Mouse (Mus musculus) MEL (cell line): ENCODE data around the gene Wdr48. TPM values are rescaled to one million over a fixed set of nuclear protein-coding genes. Genes with fewer than 3 reads are reported as not detected.

ENCODE experiments used
- DNase-seq: peaks from one replicate; pipeline ENCODE4 v3.0.0; 2011; ENCODE audit warnings: low read depth, low spot score
- H3K27ac ChIP-seq: 2 replicates; pipeline ENCODE4 v1.5.1; 2012; ENCODE audit warnings: low read depth, mild to moderate bottlenecking, control low read depth, low read length, moderate library complexity; ENCODE audit not compliant: control insufficient read depth
- H3K27me3 ChIP-seq, 2 experiments: fragments of 150-350 bp in 1 of 2; sonication (generic) in 1 of 2; 2 replicates each; pipeline ENCODE4 v1.6.1; 2012; ENCODE audit warnings: low read length in 2 of 2, mild to moderate bottlenecking in 2 of 2, improper control_type of control experiment in 1 of 2, moderate library complexity in 1 of 2; ENCODE audit not compliant: insufficient read depth in 2 of 2, control insufficient read depth in 1 of 2
- H3K36me3 ChIP-seq, 2 experiments: 2 replicates each; pipeline ENCODE4 v1.6.1; 2012 to 2014; ENCODE audit warnings: low read length in 2 of 2, improper control_type of control experiment in 1 of 2, inconsistent platforms in 1 of 2, mild to moderate bottlenecking in 1 of 2; ENCODE audit not compliant: insufficient read depth in 2 of 2, control insufficient read depth in 1 of 2
- H3K4me1 ChIP-seq, 2 experiments: fragments of 150-350 bp in 1 of 2; sonication (generic) in 1 of 2; 2 replicates each; pipeline ENCODE4 v1.6.1; 2012; ENCODE audit warnings: low read length in 2 of 2, improper control_type of control experiment in 1 of 2, mild to moderate bottlenecking in 1 of 2; ENCODE audit not compliant: insufficient read depth in 2 of 2, control insufficient read depth in 1 of 2
- H3K4me3 ChIP-seq, 2 experiments: fragments of 150-350 bp in 1 of 2; sonication (generic) in 1 of 2; 2 replicates each; pipeline ENCODE4 v1.5.1; 2012; ENCODE audit warnings: low read depth in 2 of 2, low read length in 2 of 2, mild to moderate bottlenecking in 2 of 2, moderate library complexity in 2 of 2, control low read depth in 1 of 2, improper control_type of control experiment in 1 of 2; ENCODE audit not compliant: control insufficient read depth in 1 of 2, insufficient read depth in 1 of 2
- H3K79me2 ChIP-seq: 2 replicates; pipeline ENCODE4 v1.6.1; 2012; ENCODE audit warnings: mild to moderate bottlenecking, low read length, moderate library complexity; ENCODE audit not compliant: control insufficient read depth, poor library complexity, insufficient read depth
- H3K9ac ChIP-seq: 2 replicates; pipeline ENCODE4 v1.6.1; 2012; ENCODE audit warnings: low read depth, mild to moderate bottlenecking, control low read depth, low read length, moderate library complexity; ENCODE audit not compliant: control insufficient read depth, poor library complexity, severe bottlenecking
- H3K9me3 ChIP-seq: fragments of 150-350 bp; sonication (generic); replicated peaks from 2 replicates; pipeline ENCODE4 v1.6.1; 2012; ENCODE audit warnings: mild to moderate bottlenecking, low read length, improper control_type of control experiment, moderate library complexity; ENCODE audit not compliant: insufficient read depth
- CHD1 ChIP-seq: IDR thresholded peaks from 2 replicates; pipeline ENCODE4 v1.6.1; 2012; ENCODE audit warnings: low read depth, mild to moderate bottlenecking, inconsistent platforms, low read length, improper control_type of control experiment
- CTCF ChIP-seq, 3 experiments: IDR thresholded peaks in 2 of 3; conservative IDR thresholded peaks in 1 of 3; 2 replicates each; pipeline ENCODE4 v1.5.1; 2011 to 2012; ENCODE audit warnings: low read length in 3 of 3, low read depth in 2 of 3, mild to moderate bottlenecking in 2 of 3, improper control_type of control experiment in 1 of 3, inconsistent platforms in 1 of 3, mixed read lengths in 1 of 3, moderate library complexity in 1 of 3; ENCODE audit not compliant: control insufficient read depth in 1 of 3, insufficient read depth in 1 of 3, poor library complexity in 1 of 3, severe bottlenecking in 1 of 3
- E2F4 ChIP-seq: IDR thresholded peaks from 2 replicates; pipeline ENCODE4 v1.6.1; 2011; ENCODE audit warnings: low read depth, low read length, improper control_type of control experiment, borderline replicate concordance
- ELF1 ChIP-seq: IDR thresholded peaks from 2 replicates; pipeline ENCODE4 v1.6.1; 2014; ENCODE audit warnings: low read depth, mild to moderate bottlenecking, inconsistent platforms, low read length, improper control_type of control experiment, moderate library complexity
- EP300 ChIP-seq, 2 experiments: IDR thresholded peaks; 2 replicates each; pipeline ENCODE4 v1.6.1; 2011; ENCODE audit warnings: improper control_type of control experiment in 2 of 2, low read length in 2 of 2, low read depth in 1 of 2, mild to moderate bottlenecking in 1 of 2
- ETS1 ChIP-seq: IDR thresholded peaks from 2 replicates; pipeline ENCODE4 v1.6.1; 2012; ENCODE audit warnings: low read depth, mild to moderate bottlenecking, inconsistent platforms, low read length, improper control_type of control experiment, moderate library complexity
- JUND ChIP-seq: IDR thresholded peaks from 2 replicates; pipeline ENCODE4 v1.6.1; 2011; ENCODE audit warnings: low read depth, mild to moderate bottlenecking, improper control_type of control experiment, low read length
- MAX ChIP-seq: IDR thresholded peaks from 2 replicates; pipeline ENCODE4 v1.6.1; 2011; ENCODE audit warnings: low read length, improper control_type of control experiment
- MAZ ChIP-seq: IDR thresholded peaks from 2 replicates; pipeline ENCODE4 v1.6.1; 2012; ENCODE audit warnings: low read depth, mild to moderate bottlenecking, inconsistent platforms, low read length, improper control_type of control experiment
- MXI1 ChIP-seq: IDR thresholded peaks from 2 replicates; pipeline ENCODE4 v1.6.1; 2011; ENCODE audit warnings: mild to moderate bottlenecking, low read depth, low read length, improper control_type of control experiment
- MYB ChIP-seq: IDR thresholded peaks from 2 replicates; pipeline ENCODE4 v1.6.1; 2011; ENCODE audit warnings: mild to moderate bottlenecking, low read depth, low read length, improper control_type of control experiment
- MYC ChIP-seq: IDR thresholded peaks from 2 replicates; pipeline ENCODE4 v1.6.1; 2011; ENCODE audit warnings: low read depth, mild to moderate bottlenecking, low read length, improper control_type of control experiment, moderate library complexity
- NRF1 ChIP-seq: IDR thresholded peaks from 2 replicates; pipeline ENCODE4 v1.6.1; 2014; ENCODE audit warnings: low read depth, mild to moderate bottlenecking, inconsistent platforms, low read length, improper control_type of control experiment, moderate library complexity; ENCODE audit not compliant: poor library complexity, insufficient read depth, severe bottlenecking
- POLR2A ChIP-seq, 2 experiments: IDR thresholded peaks; 2 replicates each; pipeline ENCODE4 v1.6.1; 2011 to 2012; ENCODE audit warnings: low read length in 2 of 2, mild to moderate bottlenecking in 2 of 2, control low read depth in 1 of 2, improper control_type of control experiment in 1 of 2, low read depth in 1 of 2, moderate library complexity in 1 of 2; ENCODE audit not compliant: control insufficient read depth in 1 of 2, insufficient read depth in 1 of 2, poor library complexity in 1 of 2
- POLR2AphosphoS2 ChIP-seq: IDR thresholded peaks from 2 replicates; pipeline ENCODE4 v1.6.1; 2011; ENCODE audit warnings: low read length, improper control_type of control experiment
- POLR2AphosphoS5 ChIP-seq: IDR thresholded peaks from 2 replicates; pipeline ENCODE4 v1.6.1; 2012; ENCODE audit warnings: low read depth, borderline replicate concordance, mild to moderate bottlenecking, inconsistent platforms, low read length, moderate library complexity, mixed read lengths
- RAD21 ChIP-seq: IDR thresholded peaks from 2 replicates; pipeline ENCODE4 v1.6.1; 2011; ENCODE audit warnings: mild to moderate bottlenecking, low read depth, low read length, improper control_type of control experiment
- SIN3A ChIP-seq: IDR thresholded peaks from 2 replicates; pipeline ENCODE4 v1.6.1; 2012; ENCODE audit warnings: low read length, improper control_type of control experiment, inconsistent platforms
- SMC3 ChIP-seq: IDR thresholded peaks from 2 replicates; pipeline ENCODE4 v1.6.1; 2011; ENCODE audit warnings: low read depth, low read length, improper control_type of control experiment
- TAL1 ChIP-seq: IDR thresholded peaks from 2 replicates; pipeline ENCODE4 v1.6.1; 2012; ENCODE audit warnings: mild to moderate bottlenecking, inconsistent platforms, low read length, moderate library complexity, mixed read lengths
- TCF12 ChIP-seq: IDR thresholded peaks from 2 replicates; pipeline ENCODE4 v1.6.1; 2014; ENCODE audit warnings: low read depth, mild to moderate bottlenecking, inconsistent platforms, low read length, improper control_type of control experiment, moderate library complexity
- UBTF ChIP-seq: IDR thresholded peaks from 2 replicates; pipeline ENCODE4 v1.6.1; 2012; ENCODE audit warnings: low read depth, mild to moderate bottlenecking, inconsistent platforms, low read length, improper control_type of control experiment, moderate library complexity, borderline replicate concordance; ENCODE audit not compliant: insufficient read depth
- USF1 ChIP-seq: IDR thresholded peaks from 2 replicates; pipeline ENCODE4 v1.6.1; 2014; ENCODE audit warnings: low read depth, mild to moderate bottlenecking, inconsistent platforms, low read length, improper control_type of control experiment, moderate library complexity
- USF2 ChIP-seq, 2 experiments: IDR thresholded peaks; 2 replicates each; pipeline ENCODE4 v1.6.1; 2011 to 2012; ENCODE audit warnings: improper control_type of control experiment in 2 of 2, low read length in 2 of 2, borderline replicate concordance in 1 of 2, inconsistent platforms in 1 of 2, low read depth in 1 of 2, mild to moderate bottlenecking in 1 of 2; ENCODE audit not compliant: insufficient read depth in 1 of 2
- ZC3H11A ChIP-seq: IDR thresholded peaks from 2 replicates; pipeline ENCODE4 v1.6.1; 2012; ENCODE audit warnings: low read depth, mild to moderate bottlenecking, inconsistent platforms, low read length, improper control_type of control experiment
- ZKSCAN1 ChIP-seq: IDR thresholded peaks from 2 replicates; pipeline ENCODE4 v1.6.1; 2012; ENCODE audit warnings: low read depth, mild to moderate bottlenecking, inconsistent platforms, low read length, improper control_type of control experiment, moderate library complexity
- ZNF384 ChIP-seq: IDR thresholded peaks from 2 replicates; pipeline ENCODE4 v1.6.1; 2012; ENCODE audit warnings: low read depth, mild to moderate bottlenecking, inconsistent platforms, low read length, improper control_type of control experiment
- polyA plus RNA-seq, 2 experiments: library from polyadenylated mRNA; stranded (reverse) in 1 of 2; unstranded in 1 of 2; fragments of >175 nt in 1 of 2; fragments of >200 nt in 1 of 2; gene quantifications; 2 replicates each; pipeline versions ENCODE4 v1.2.1 to v1.2.4; 2012; ENCODE audit warnings: low replicate concordance in 2 of 2, low read depth in 1 of 2; ENCODE audit not compliant: insufficient read length in 2 of 2, insufficient read depth in 1 of 2, missing spikeins in 1 of 2
- total RNA-seq: library from RNA; depleted of rRNA; stranded (reverse); fragments of 300-350 nt; gene quantifications from 2 replicates; pipeline ENCODE4 v1.2.3, GENCODE M21; 2012

Wdr48 gene
- total and polyA plus RNA-seq, 3 experiments, result 31.0 to 40.5 TPM; not detected in 1

DNA sequence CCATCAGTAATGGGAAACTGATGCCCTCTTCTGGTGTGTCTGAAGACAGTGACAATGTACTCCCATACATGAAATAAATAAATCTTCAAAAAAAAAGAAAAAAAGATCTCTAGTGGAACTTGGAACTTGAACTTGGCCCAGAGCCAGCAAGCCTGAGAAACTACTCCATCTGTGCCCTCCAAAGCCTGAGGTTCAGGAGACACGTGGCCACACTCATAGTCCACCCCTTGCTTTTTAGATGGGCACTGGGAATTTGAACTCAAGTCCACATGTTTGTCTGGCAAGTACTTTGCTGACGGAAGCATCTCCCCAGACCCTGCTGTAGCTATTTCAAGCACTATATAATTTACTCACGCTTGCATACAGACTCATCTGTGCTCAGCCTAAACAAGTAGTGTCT, 70.5 kb downstream of the Wdr48 start:
- TF ChIP-seq JUND, result no peak
- no peak for TF ChIP-seq NRF1
- no peak for TF ChIP-seq ETS1
- no peak for TF ChIP-seq UBTF
- no peak for TF ChIP-seq SMC3
- TF ChIP-seq MYC, result no peak
- no peak for TF ChIP-seq MXI1
- no peak for TF ChIP-seq USF2 (IDR thresholded peaks at IDR 0.05; ENCODE audit: borderline replicate concordance in 1 of 2, insufficient read depth in 1 of 2, low read depth in 1 of 2, low read length in 2 of 2)
- TF ChIP-seq MYB, result no peak
- no peak for TF ChIP-seq RAD21
- no peak for TF ChIP-seq TAL1
- TF ChIP-seq, all 39 proteins: peak for 0
- Histone ChIP-seq H3K9ac (no peak overlapping the region), H3K9me3 (no peaks in the 10 kb centered on the region), H3K27me3 (no peaks in the 10 kb centered on the region), H3K36me3 (no peaks in the 10 kb centered on the region; a peak in 1 of 4 replicates), H3K4me3 (no peak overlapping the region), H3K27ac (no peak overlapping the region), H3K79me2 (no peaks in the 10 kb centered on the region), H3K4me1 (peaks cover 8 to 14% of the 10 kb centered on the region in 2 experiments; a peak in 3 of 4 replicates)
- no peak for DNase-seq

DNA sequence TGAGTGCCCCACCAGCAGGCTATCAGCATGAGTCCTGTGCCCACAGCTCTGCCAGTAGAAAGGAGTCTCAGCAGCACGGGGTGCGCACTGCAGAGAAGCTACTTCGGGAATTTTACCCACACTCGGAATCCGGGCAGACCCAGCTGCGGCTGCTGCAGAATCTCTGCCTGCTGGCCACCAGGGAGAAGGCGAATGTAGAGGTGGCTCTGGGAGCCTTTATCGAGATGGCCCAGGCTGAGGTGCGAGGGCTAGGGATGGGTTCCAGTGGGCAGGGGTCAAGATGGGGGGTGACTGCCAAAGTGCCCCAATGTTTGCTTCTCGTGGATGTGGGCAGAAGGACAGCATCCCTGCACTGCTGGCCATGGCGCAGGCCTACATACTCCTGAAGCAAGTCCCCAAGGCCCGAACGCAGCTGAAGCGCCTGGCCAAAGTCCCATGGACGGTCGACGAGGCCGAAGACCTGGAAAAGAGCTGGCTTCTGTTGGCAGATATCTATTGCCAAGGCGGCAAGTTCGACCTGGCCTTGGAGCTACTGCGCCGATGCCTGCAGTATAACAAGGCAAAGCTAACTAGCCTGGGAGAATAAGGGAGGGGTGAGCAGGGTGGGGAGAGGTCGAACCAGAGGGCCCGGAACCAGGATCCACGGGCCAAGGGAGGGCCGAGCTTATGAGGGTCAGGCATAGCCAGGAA, 71.7 kb downstream of the Wdr48 start:
- Histone ChIP-seq H3K27ac (no peak overlapping the region), H3K79me2 (no peaks in the 10 kb centered on the region), H3K9ac (no peak overlapping the region), H3K36me3 (no peaks in the 10 kb centered on the region; a peak in 1 of 4 replicates), H3K4me1 (peaks cover 8 to 14% of the 10 kb centered on the region in 2 experiments; a peak in 3 of 4 replicates), H3K9me3 (no peaks in the 10 kb centered on the region), H3K4me3 (no peak overlapping the region), H3K27me3 (no peaks in the 10 kb centered on the region)
- no peak for TF ChIP-seq TCF12
- TF ChIP-seq ZKSCAN1, result no peak
- no peak for TF ChIP-seq POLR2A (IDR thresholded peaks at IDR 0.05; ENCODE audit: control insufficient read depth in 1 of 2, insufficient read depth in 1 of 2, low read depth in 1 of 2, low read length in 2 of 2, poor library complexity in 1 of 2)
- no peak for TF ChIP-seq SMC3
- no peak for TF ChIP-seq CTCF (IDR thresholded peaks at IDR 0.05 in 2 of 3, conservative IDR thresholded peaks at IDR 0.05 in 1 of 3; ENCODE audit: control insufficient read depth in 1 of 3, insufficient read depth in 1 of 3, low read depth in 2 of 3, low read length in 3 of 3, poor library complexity in 1 of 3, severe bottlenecking in 1 of 3)
- TF ChIP-seq EP300 (IDR thresholded peaks at IDR 0.05; ENCODE audit: low read depth in 1 of 2, low read length in 2 of 2), result no peak
- no peak for TF ChIP-seq USF1
- TF ChIP-seq SIN3A, result no peak
- no peak for TF ChIP-seq ZNF384
- no peak for TF ChIP-seq ELF1
- TF ChIP-seq POLR2AphosphoS2, result no peak
- TF ChIP-seq POLR2AphosphoS5, result no peak
- TF ChIP-seq NRF1, result no peak
- TF ChIP-seq CHD1, result no peak
- no peak for TF ChIP-seq MYC
- no peak for TF ChIP-seq MAX
- no peak for TF ChIP-seq ZC3H11A
- TF ChIP-seq RAD21, result no peak
- no peak for TF ChIP-seq MAZ
- no peak for TF ChIP-seq E2F4
- no peak for DNase-seq
